Mouse (Mus musculus): Measurements from ENCODE around the gene Gabrb3.

Gabrb3 gene

GRCm38 (mm10) chr7:57419392-57419791 is at the start of gene Gabrb3:
Gene Gabrb3, plus strand, starts transcription at chr7:57419692.
- in situ Hi-C loops (cut with MboI) = no loop called here

GRCm38 (mm10) chr7:57384112-57384511 is 35.4 kb upstream of the Gabrb3 start:
- in situ Hi-C loops (cut with MboI) = no loop called here

GRCm38 (mm10) chr7:57386517-57387340 is 32.8 kb upstream of the Gabrb3 start, which contains the start of gene Gabrg3:
Gene Gabrg3, minus strand, starts transcription at chr7:57387188.
- in situ Hi-C loops (cut with MboI) = no loop called here

- in situ Hi-C loops (cut with MboI) = no loop called here
Measured at GRCm38 (mm10) chr7:57387341-57387654, 32.2 kb upstream of the Gabrb3 start.

- in situ Hi-C loops (cut with MboI) = no loop called here
Measured at GRCm38 (mm10) chr7:57390046-57390445, 29.4 kb upstream of the Gabrb3 start.

GRCm38 (mm10) chr7:57393551-57393950 is 25.9 kb upstream of the Gabrb3 start:
- in situ Hi-C loops (cut with MboI) = no loop called here

- in situ Hi-C loops (cut with MboI) = no loop called here
Measured at GRCm38 (mm10) chr7:57411163-57411562, 8.3 kb upstream of the Gabrb3 start.

- in situ Hi-C loops (cut with MboI) = no loop called here
Measured at GRCm38 (mm10) chr7:57412896-57413295, 6.6 kb upstream of the Gabrb3 start.

GRCm38 (mm10) chr7:57421044-57421443 is 1.6 kb downstream of the Gabrb3 start:
- in situ Hi-C loops (cut with MboI) = no loop called here

GRCm38 (mm10) chr7:57422675-57423074 is 3.2 kb downstream of the Gabrb3 start:
- in situ Hi-C loops (cut with MboI) = no loop called here

GRCm38 (mm10) chr7:57448239-57448638 is 28.7 kb downstream of the Gabrb3 start:
- in situ Hi-C loops (cut with MboI) = no loop called here

- in situ Hi-C loops (cut with MboI) = no loop called here
Measured at GRCm38 (mm10) chr7:57460354-57460753, 40.9 kb downstream of the Gabrb3 start.

GRCm38 (mm10) chr7:57471316-57471715 is 51.8 kb downstream of the Gabrb3 start:
- in situ Hi-C loops (cut with MboI) = no loop called here

GRCm38 (mm10) chr7:57473811-57474525 is 54.5 kb downstream of the Gabrb3 start:
- in situ Hi-C loops (cut with MboI) = no loop called here

GRCm38 (mm10) chr7:57482896-57483295 is 63.4 kb downstream of the Gabrb3 start:
- in situ Hi-C loops (cut with MboI) = no loop called here

- in situ Hi-C loops (cut with MboI) = no loop called here
Measured at GRCm38 (mm10) chr7:57486907-57487306, 67.4 kb downstream of the Gabrb3 start.

GRCm38 (mm10) chr7:57491795-57492194 is 72.3 kb downstream of the Gabrb3 start:
- in situ Hi-C loops (cut with MboI) = no loop called here

GRCm38 (mm10) chr7:57502809-57503208 is 83.3 kb downstream of the Gabrb3 start:
- in situ Hi-C loops (cut with MboI) = no loop called here

GRCm38 (mm10) chr7:57508860-57509632 is 89.6 kb downstream of the Gabrb3 start:
- in situ Hi-C loops (cut with MboI) = no loop called here

GRCm38 (mm10) chr7:57509681-57510141 is 90.2 kb downstream of the Gabrb3 start, which contains the start of gene Gabra5:
Gene Gabra5, minus strand, starts transcription at chr7:57510059.
- in situ Hi-C loops (cut with MboI) = no loop called here

GRCm38 (mm10) chr7:57512955-57513354 is 93.5 kb downstream of the Gabrb3 start:
- in situ Hi-C loops (cut with MboI) = no loop called here

GRCm38 (mm10) chr7:57529451-57529850 is 110.0 kb downstream of the Gabrb3 start:
- in situ Hi-C loops (cut with MboI) = no loop called here
